Mouse (Mus musculus) embryonic fibroblast, embryonic 13.5 days (primary cell): ENCODE measurements around the gene Ephb1.

Source experiments
- CTCF ChIP-seq: IDR thresholded peaks from 2 replicates; pipeline ENCODE4 v1.5.1; 2011; ENCODE audit warnings: mild to moderate bottlenecking, control low read depth, low read length, moderate library complexity, borderline replicate concordance; ENCODE audit not compliant: insufficient read depth
- POLR2A ChIP-seq: IDR thresholded peaks from 2 replicates; pipeline ENCODE4 v1.6.1; 2011; ENCODE audit warnings: low read depth, mild to moderate bottlenecking, control low read depth, low read length, moderate library complexity

- TF ChIP-seq CTCF (no peak), POLR2A (no peak)
Observed at GRCm38 (mm10) chr9:102122880-102123453, 231.5 kb downstream of the Ephb1 start.
